Mouse (Mus musculus) retina, postnatal 1 day (tissue): ENCODE results near the gene Hoxa6.

Experiments used
- DNase-seq: peaks from one replicate; pipeline ENCODE4 v3.0.0-alpha.2; 2012

Hoxa6 gene

GRCm38 (mm10) chr6:52240389-52241000, 32.0 kb upstream of the Hoxa6 start, which contains the start of gene Hoxa10:
Hoxa10 (minus strand) TSS chr6:52240854.
- peak; percentile 88 for DNase-seq

- no peak for DNase-seq
These were observed 31.3 kb upstream of the Hoxa6 start for GRCm38 (mm10) chr6:52239625-52240388.

- no peak for DNase-seq
These were observed 30.5 kb upstream of the Hoxa6 start for GRCm38 (mm10) chr6:52238976-52239375.

GRCm38 (mm10) chr6:52238155-52238545, 29.6 kb upstream of the Hoxa6 start:
- no peak for DNase-seq

GRCm38 (mm10) chr6:52237346-52238154, 29.0 kb upstream of the Hoxa6 start:
- DNase-seq = no peak

- no peak for DNase-seq
These were observed 28.3 kb upstream of the Hoxa6 start for GRCm38 (mm10) chr6:52236806-52237205.

- DNase-seq = no peak
These were observed 27.3 kb upstream of the Hoxa6 start for GRCm38 (mm10) chr6:52235866-52236265.

GRCm38 (mm10) chr6:52235267-52235666, 26.7 kb upstream of the Hoxa6 start:
- DNase-seq = no peak

- no peak for DNase-seq
These were observed 26.1 kb upstream of the Hoxa6 start for GRCm38 (mm10) chr6:52234428-52235140.

- no peak for DNase-seq
These were observed 25.3 kb upstream of the Hoxa6 start for GRCm38 (mm10) chr6:52233546-52234427.

- no peak for DNase-seq
These were observed 24.5 kb upstream of the Hoxa6 start for GRCm38 (mm10) chr6:52232984-52233545.

GRCm38 (mm10) chr6:52232568-52232965, 24.0 kb upstream of the Hoxa6 start:
- DNase-seq = peak; percentile 45

- DNase-seq = peak; percentile 17
These were observed 23.5 kb upstream of the Hoxa6 start for GRCm38 (mm10) chr6:52231885-52232567.

GRCm38 (mm10) chr6:52230516-52231165, 22.1 kb upstream of the Hoxa6 start, which contains the start of gene Hoxa9:
Hoxa9 (minus strand) TSS chr6:52231089.
- DNase-seq = no peak

- DNase-seq = no peak
These were observed 21.3 kb upstream of the Hoxa6 start for GRCm38 (mm10) chr6:52229558-52230416.

- no peak for DNase-seq
These were observed 20.2 kb upstream of the Hoxa6 start for GRCm38 (mm10) chr6:52228475-52229465.

- no peak for DNase-seq
These were observed 19.1 kb upstream of the Hoxa6 start for GRCm38 (mm10) chr6:52227470-52228222.
